Mouse (Mus musculus) gastrocnemius, postnatal 10 days (tissue): ENCODE data around the gene 1700023F06Rik. TPM values are rescaled to one million over a fixed set of nuclear protein-coding genes. Genes with fewer than 3 reads are reported as not detected.
"Not testable (repeated sequence)": the region's sequence is repeated elsewhere in the genome, so short reads cannot be mapped to it uniquely, and the experiment has no call there.

Source experiments
- DNase-seq: peaks from one replicate; pipeline ENCODE4 v3.0.0; 2021; ENCODE audit warnings: mixed read lengths
- total RNA-seq, 2 experiments: library from RNA; stranded (reverse); gene quantifications; 2 replicates each; pipeline ENCODE4 v1.2.3; 2021

1700023F06Rik gene
- total RNA-seq, 2 experiments from 2014 or later, result not detected

- DNase-seq, result not testable (repeated sequence)
Observed at GRCm38 (mm10) chr11:103222718-103223117, 14.4 kb upstream of the 1700023F06Rik start.

- no peak for DNase-seq
Observed at GRCm38 (mm10) chr11:103221437-103221836, 13.1 kb upstream of the 1700023F06Rik start.

- no peak for DNase-seq
Observed at GRCm38 (mm10) chr11:103219995-103220394, 11.6 kb upstream of the 1700023F06Rik start.

GRCm38 (mm10) chr11:103219259-103219658 is 10.9 kb upstream of the 1700023F06Rik start:
- no peak for DNase-seq

- DNase-seq, result no peak
Observed at GRCm38 (mm10) chr11:103218517-103218901, 10.2 kb upstream of the 1700023F06Rik start.

GRCm38 (mm10) chr11:103217790-103218516 is 9.6 kb upstream of the 1700023F06Rik start, which contains the start of gene Spata32:
Spata32 (minus strand) TSS chr11:103218432.
- DNase-seq, result peak; percentile 63

- no peak for DNase-seq
Observed at GRCm38 (mm10) chr11:103215355-103215754, 7.0 kb upstream of the 1700023F06Rik start.

GRCm38 (mm10) chr11:103213712-103214111 is 5.4 kb upstream of the 1700023F06Rik start:
- DNase-seq, result no peak

GRCm38 (mm10) chr11:103210291-103210690 is 1.9 kb upstream of the 1700023F06Rik start:
- DNase-seq, result no peak

GRCm38 (mm10) chr11:103206203-103206602 is 2.2 kb downstream of the 1700023F06Rik start:
- DNase-seq, result no peak

- DNase-seq, result no peak
Observed at GRCm38 (mm10) chr11:103202376-103202775, 6.0 kb downstream of the 1700023F06Rik start.

GRCm38 (mm10) chr11:103201664-103202063 is 6.7 kb downstream of the 1700023F06Rik start:
- DNase-seq, result peak; percentile 65

GRCm38 (mm10) chr11:103198911-103199803 is 9.2 kb downstream of the 1700023F06Rik start:
- peak; percentile 53 for DNase-seq

GRCm38 (mm10) chr11:103198339-103198738 is 10.0 kb downstream of the 1700023F06Rik start:
- no peak for DNase-seq

- no peak for DNase-seq
Observed at GRCm38 (mm10) chr11:103197340-103197739, 11.0 kb downstream of the 1700023F06Rik start.

GRCm38 (mm10) chr11:103195656-103196055 is 12.7 kb downstream of the 1700023F06Rik start:
- peak; percentile 2 for DNase-seq

GRCm38 (mm10) chr11:103195236-103195635 is 13.1 kb downstream of the 1700023F06Rik start:
- peak; percentile 7 for DNase-seq

- DNase-seq, result peak; percentile 6
Observed at GRCm38 (mm10) chr11:103193825-103194168, 14.6 kb downstream of the 1700023F06Rik start.

- DNase-seq, result no peak
Observed at GRCm38 (mm10) chr11:103192956-103193824, 15.2 kb downstream of the 1700023F06Rik start.

GRCm38 (mm10) chr11:103192230-103192955 is 16.0 kb downstream of the 1700023F06Rik start:
- DNase-seq, result peak; percentile 3

- peak; percentile 65 for DNase-seq
Observed at GRCm38 (mm10) chr11:103184891-103185290, 23.5 kb downstream of the 1700023F06Rik start.
